Mouse (Mus musculus) lung, embryonic 15.5 days (tissue): ENCODE measurements at regions not wholly inside any gene's neighbourhood (a gene's known extent, or its start where the extent isn't known, plus 50 kb on each side); places are given as distances from the start of the nearest gene placed in this dataset.

Experiments
- ATAC-seq: fragments of 200-750 bp; cut with Nextera tagmentation; 2 replicates; pipeline ENCODE4 v1.8.0; 2017; ENCODE audit warnings: moderate number of reproducible peaks, borderline replicate concordance; ENCODE audit not compliant: low FRiP score, low TSS enrichment; ENCODE audit errors: extremely low read depth
- H3K27ac ChIP-seq: fragments of 300-500 bp; sonication (generic); 2 replicates; pipeline ENCODE4 v1.5.1; 2015; ENCODE audit warnings: moderate library complexity, mild to moderate bottlenecking, inconsistent platforms
- H3K27me3 ChIP-seq: fragments of 300-500 bp; sonication (generic); 2 replicates; pipeline ENCODE4 v1.6.1; 2015; ENCODE audit warnings: inconsistent platforms
- H3K36me3 ChIP-seq: fragments of 300-500 bp; sonication (generic); 2 replicates; pipeline ENCODE4 v1.6.1; 2015; ENCODE audit warnings: inconsistent platforms
- H3K4me1 ChIP-seq: fragments of 300-500 bp; sonication (generic); 2 replicates; pipeline ENCODE4 v1.6.1; 2015; ENCODE audit warnings: inconsistent platforms
- H3K4me2 ChIP-seq: fragments of 300-500 bp; sonication (generic); 2 replicates; pipeline ENCODE4 v1.6.1; 2015; ENCODE audit warnings: inconsistent platforms, mild to moderate bottlenecking, moderate library complexity
- H3K4me3 ChIP-seq: fragments of 300-500 bp; sonication (generic); 2 replicates; pipeline ENCODE4 v1.5.1; 2015; ENCODE audit warnings: mild to moderate bottlenecking, inconsistent platforms
- H3K9ac ChIP-seq: fragments of 300-500 bp; sonication (generic); 2 replicates; pipeline ENCODE4 v1.6.1; 2015; ENCODE audit warnings: inconsistent platforms
- H3K9me3 ChIP-seq: fragments of 300-500 bp; sonication (generic); 2 replicates; pipeline ENCODE4 v1.6.1; 2016; ENCODE audit warnings: inconsistent platforms
- WGBS: fragments of 180-500 bp; shearing (Covaris S2); methylation state at CpG from one replicate; pipeline ENCODE4 v1.1.7; 2015; 5-methylcytosine and 5-hydroxymethylcytosine counted together

DNA sequence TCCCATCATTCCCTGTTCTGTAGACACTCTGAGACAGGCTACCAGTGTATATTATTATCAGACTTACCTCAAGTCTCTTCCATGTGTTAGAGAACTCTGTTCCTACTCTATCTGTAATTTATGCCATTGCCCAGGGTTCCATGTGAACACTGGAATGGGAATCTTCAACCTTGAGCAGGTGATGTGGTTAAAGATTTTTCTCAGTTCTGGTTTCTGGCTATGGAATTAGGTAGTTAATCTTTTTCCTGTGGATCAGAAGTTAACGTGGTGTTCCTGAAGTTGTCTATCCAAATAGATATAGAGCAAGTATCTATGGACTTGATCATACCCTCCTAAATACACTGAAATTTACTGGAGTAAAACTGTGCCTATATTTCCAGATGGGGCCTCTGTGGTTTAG, 339.4 kb upstream of the Mpdz start:
- Histone ChIP-seq H3K9ac (no peak overlapping the region), H3K27ac (no peak overlapping the region), H3K4me2 (no peak overlapping the region), H3K4me1 (no peaks in the 10 kb centered on the region), H3K9me3 (no peaks in the 10 kb centered on the region), H3K36me3 (no peaks in the 10 kb centered on the region), H3K4me3 (no peak overlapping the region), H3K27me3 (no peaks in the 10 kb centered on the region)
- 81% methylated on average over 1 of the region's 1 CpGs for WGBS
- ATAC-seq: no peak

- Histone ChIP-seq H3K36me3 (no peaks in the 10 kb centered on the region), H3K27ac (no peak overlapping the region), H3K27me3 (no peaks in the 10 kb centered on the region), H3K9me3 (no peaks in the 10 kb centered on the region), H3K4me3 (no peak overlapping the region), H3K4me2 (no peak overlapping the region), H3K9ac (no peak overlapping the region), H3K4me1 (peaks cover 24% of the 10 kb centered on the region)
- ATAC-seq: no peak
- 56% methylated on average over 5 of the region's 5 CpGs for WGBS
These were observed 324.1 kb upstream of the Mpdz start for GRCm38 (mm10) chr4:81766705-81767104.

GRCm38 (mm10) chr4:81764026-81764867, 321.6 kb upstream of the Mpdz start:
- H3K9me3 ChIP-seq: no peaks in the 10 kb centered on the region
- peak; percentile 64; the same call in 1 of the 2 replicates for ATAC-seq
- peak overlapping the region; percentile 77 for H3K27ac ChIP-seq
- peaks cover 24% of the 10 kb centered on the region for H3K4me1 ChIP-seq
- no peak overlapping the region for H3K4me3 ChIP-seq
- H3K36me3 ChIP-seq: no peaks in the 10 kb centered on the region
- H3K9ac ChIP-seq: no peak overlapping the region
- H3K4me2 ChIP-seq: peak overlapping the region; percentile 27
- H3K27me3 ChIP-seq: no peaks in the 10 kb centered on the region
- 39% methylated on average over 11 of the region's 11 CpGs for WGBS

DNA sequence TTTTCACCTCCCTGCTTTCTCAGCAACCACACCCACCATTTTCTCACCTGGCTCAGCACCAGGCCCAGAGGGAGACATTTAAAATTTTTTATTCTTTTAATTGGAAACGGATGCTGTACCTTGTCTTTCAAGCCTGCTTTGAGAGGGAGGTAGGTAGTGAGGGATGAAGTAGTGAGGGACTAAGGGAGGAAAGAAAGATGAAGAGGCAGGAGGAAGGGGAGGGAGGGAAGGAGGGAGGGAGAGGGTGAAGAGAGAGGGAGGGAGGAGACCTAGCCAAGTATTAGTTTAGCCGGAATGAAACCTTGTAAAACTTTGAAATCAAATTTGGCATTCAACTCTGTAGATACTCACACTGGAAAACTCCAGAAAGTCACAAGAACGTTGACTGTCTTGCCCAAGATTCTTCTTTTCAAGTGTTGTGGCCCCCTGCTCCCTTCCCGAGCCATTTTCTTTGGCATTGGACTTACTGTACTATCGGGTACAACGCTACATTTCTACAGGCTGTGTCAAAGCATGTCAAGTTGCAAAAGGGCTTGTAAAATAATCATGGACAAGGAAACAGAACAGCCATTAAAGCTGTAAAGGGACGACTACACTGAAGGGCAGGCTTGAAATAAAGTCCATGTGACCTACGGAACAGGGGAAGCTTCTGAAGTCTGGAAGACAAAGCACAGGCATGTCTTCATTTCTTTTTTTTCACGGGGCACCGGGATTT, 320.9 kb upstream of the Mpdz start:
- ATAC-seq: no peak
- H3K36me3 ChIP-seq: no peaks in the 10 kb centered on the region
- peaks cover 24% of the 10 kb centered on the region for H3K4me1 ChIP-seq
- no peak overlapping the region for H3K4me3 ChIP-seq
- H3K27me3 ChIP-seq: no peaks in the 10 kb centered on the region
- H3K9ac ChIP-seq: no peak overlapping the region
- H3K4me2 ChIP-seq: peak overlapping the region; percentile 27
- H3K9me3 ChIP-seq: no peaks in the 10 kb centered on the region
- 43% methylated on average over 10 of the region's 10 CpGs for WGBS
- H3K27ac ChIP-seq: peak overlapping the region; percentile 77

DNA sequence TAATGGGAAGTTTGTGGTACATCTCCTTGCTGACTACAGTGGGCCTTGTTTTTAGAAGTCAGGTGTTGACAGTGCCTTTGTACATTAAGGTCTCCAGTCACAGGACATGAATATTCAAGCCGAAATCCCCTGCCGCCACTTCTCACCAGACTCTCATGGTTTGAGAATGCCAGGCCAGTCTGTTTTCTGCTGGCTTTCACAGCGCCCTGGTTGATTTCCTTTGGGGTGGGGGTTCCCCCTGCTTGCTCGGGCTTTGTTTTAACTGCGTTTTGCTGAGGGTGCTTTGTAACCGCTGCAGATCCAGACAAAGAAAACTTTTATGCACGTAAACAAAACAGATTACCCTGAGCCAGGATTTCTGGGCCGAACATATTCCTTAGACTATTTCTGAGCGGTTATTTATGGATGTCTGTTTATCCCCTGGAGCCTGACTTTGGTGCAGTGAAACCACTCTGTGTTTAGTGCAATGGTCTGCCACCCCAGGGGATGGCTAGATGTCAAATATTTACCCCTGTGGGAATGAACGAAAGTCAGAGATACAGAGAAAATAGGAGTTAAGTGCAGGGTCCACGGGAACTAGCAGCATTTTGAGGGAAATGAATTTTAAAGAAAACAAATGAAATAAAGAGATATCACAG, 320.1 kb upstream of the Mpdz start:
- Histone ChIP-seq H3K4me2 (no peak overlapping the region), H3K4me3 (no peak overlapping the region), H3K36me3 (no peaks in the 10 kb centered on the region), H3K9ac (no peak overlapping the region), H3K9me3 (no peaks in the 10 kb centered on the region), H3K27ac (0 out of 2 replicates have a peak overlapping the region, but pooled peaks have one; percentile 19), H3K4me1 (peaks cover 24% of the 10 kb centered on the region), H3K27me3 (no peaks in the 10 kb centered on the region)
- no peak for ATAC-seq
- WGBS: 37% methylated on average over 11 of the region's 11 CpGs

DNA sequence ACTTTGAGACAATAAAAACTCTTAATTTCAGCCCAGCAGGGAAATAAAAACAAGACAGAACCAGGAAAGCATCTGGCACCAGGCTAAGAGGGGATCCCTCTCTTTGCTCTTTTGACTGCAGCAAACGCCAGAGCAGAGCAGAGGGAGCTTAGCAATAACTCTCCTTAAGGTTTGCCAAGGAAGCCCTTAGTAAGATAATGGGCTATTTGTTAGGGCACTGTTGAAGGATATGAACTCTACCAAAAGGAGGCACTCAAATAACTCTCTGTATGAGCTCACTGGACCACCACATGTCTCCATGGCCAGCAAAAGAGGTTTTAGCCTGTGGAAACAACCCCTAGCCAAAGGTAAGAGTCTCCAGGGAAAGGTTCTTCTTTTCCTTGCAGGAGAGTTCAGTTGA, 315.3 kb upstream of the Mpdz start:
- no peaks in the 10 kb centered on the region for H3K9me3 ChIP-seq
- no peak for ATAC-seq
- H3K36me3 ChIP-seq: no peaks in the 10 kb centered on the region
- H3K4me2 ChIP-seq: no peak overlapping the region
- no peaks in the 10 kb centered on the region for H3K27me3 ChIP-seq
- no peak overlapping the region for H3K9ac ChIP-seq
- no peak overlapping the region for H3K27ac ChIP-seq
- peaks cover 5% of the 10 kb centered on the region for H3K4me1 ChIP-seq
- no peak overlapping the region for H3K4me3 ChIP-seq
- 33% methylated on average over 1 of the region's 1 CpGs for WGBS

DNA sequence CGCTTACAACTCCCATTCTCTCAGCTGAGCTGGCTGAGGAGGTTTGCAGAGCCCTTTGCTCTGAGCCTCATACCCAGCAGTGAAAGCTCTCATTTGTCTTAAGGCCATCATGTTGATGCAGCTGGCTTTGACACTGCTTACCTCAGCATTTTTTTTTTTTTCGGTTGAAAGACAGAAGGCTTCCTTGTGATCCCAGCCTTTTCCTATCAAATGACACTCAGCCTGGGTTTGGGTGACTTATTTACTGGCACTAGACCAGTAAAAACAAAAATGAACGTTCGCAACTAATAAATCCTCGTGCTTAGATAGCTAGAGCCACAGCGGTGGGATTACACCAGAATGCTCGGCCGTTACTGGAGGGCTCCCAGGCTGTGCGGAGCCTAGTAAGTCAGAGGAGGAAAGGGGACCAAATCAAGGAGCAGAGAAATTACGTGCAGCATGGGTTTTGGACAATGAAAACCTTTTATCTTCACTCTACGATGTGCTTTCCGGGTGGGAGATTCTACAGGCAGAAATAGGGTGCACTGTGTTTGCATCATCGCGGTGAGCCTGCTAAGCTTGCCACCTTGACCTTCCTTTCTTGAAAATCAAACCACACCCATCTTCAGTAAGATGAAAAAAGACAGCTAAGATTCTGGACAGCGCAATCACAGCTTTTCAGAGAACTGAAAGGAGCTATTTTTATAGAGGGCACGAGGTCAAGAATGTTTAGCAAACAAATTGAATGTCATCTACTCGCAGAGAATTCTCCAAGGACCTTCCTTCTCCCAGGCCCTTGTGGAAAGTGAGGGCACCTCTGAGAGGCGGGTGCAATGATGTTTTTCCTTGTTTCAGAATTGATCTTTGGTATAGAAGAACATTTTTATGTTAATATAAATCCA, 302.3 kb upstream of the Mpdz start:
- H3K9me3 ChIP-seq: no peaks in the 10 kb centered on the region
- no peak overlapping the region for H3K9ac ChIP-seq
- H3K4me3 ChIP-seq: no peak overlapping the region

DNA sequence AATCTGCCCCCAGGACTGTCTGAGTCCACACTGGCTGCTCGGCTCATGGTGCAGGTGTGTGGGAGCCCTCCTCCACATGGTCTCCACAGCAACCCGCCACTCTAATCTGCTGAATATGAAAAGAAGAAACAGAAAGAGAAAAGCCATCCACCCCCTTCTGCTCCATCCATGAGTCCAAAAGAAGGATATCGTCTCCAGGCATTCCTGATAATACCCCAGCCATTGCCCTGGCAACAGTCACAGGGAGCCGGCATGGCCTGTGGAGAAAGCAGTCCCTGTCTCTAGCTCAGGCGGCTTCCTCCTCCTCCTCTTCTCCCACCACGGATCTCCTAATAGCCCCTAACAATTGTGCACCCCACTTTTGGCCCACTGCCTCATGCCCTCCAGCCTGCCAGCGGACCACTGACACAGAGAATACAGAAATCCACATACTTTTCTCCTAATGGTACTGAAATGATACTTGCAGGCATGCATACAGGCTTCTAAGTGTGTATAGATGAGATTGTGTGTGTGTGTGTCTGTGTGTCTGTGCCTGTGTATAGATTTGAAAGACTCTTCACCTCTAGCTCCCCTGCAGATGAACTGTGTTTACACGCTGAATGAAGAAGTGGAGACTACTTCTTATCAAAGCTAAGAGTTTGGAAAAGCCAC, 301.5 kb upstream of the Mpdz start:
- Histone ChIP-seq H3K4me3 (no peak overlapping the region), H3K9me3 (no peaks in the 10 kb centered on the region), H3K4me1 (peaks cover 21% of the 10 kb centered on the region), H3K36me3 (no peaks in the 10 kb centered on the region), H3K27ac (peak overlapping the region; percentile 90), H3K27me3 (no peaks in the 10 kb centered on the region), H3K4me2 (peak overlapping the region; percentile 7; the same call in 1 of the 2 replicates), H3K9ac (no peak overlapping the region)
- WGBS: 27% methylated on average over 8 of the region's 8 CpGs
- peak; percentile 28; the same call in 1 of the 2 replicates for ATAC-seq

More for the DNA sequence above, 302.3 kb upstream of the Mpdz start:
- Histone ChIP-seq H3K27ac (peak overlapping the region; percentile 90), H3K4me1 (peaks cover 24% of the 10 kb centered on the region), H3K27me3 (no peaks in the 10 kb centered on the region), H3K4me2 (peak overlapping the region; percentile 24), H3K36me3 (no peaks in the 10 kb centered on the region)
- ATAC-seq: peak; percentile 96
- 13% methylated on average over 18 of the region's 18 CpGs for WGBS

DNA sequence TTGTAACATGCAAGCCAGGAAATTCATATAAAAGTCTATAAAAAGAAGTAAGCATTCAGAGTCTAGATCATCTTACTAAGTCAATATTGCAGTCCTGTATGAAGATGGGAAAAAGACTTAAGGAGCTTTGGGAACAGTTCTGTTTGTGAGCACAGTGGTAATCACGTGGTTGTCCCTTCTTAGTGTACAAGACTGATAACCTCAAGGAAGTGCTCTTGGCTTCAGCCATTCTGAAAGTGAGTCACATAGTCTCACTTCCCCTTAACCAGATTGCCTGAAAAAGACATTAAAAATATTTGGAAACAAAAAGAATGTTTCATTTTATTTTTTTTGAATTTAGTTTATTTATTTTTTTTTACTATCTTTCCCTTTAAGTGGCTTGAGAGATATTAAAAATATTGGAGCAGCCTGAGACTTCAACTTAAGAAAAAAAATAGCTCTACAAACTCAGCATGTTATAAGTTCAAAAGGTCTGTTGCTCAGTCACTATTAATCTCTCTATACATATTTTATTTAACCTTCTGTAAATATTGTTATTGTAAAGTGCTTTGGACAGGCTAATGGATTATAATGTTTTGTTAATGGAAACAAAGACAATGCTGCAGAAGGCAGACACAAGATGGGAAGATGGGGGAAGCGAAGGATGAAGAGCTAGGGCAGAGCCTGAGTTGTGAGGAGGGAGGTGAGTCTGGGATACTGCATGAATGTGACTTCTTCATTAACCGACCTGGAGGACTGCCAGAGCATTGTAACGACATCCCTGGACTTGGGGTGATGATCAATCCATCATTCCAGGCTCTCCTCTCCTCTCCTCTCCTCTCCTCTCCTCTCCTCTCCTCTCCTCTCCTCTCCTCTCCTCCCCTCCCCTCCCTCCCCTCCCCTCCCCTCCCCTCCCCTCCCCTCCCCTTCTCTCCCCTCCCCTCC, 300.2 kb upstream of the Mpdz start:
- Histone ChIP-seq H3K9ac (no peak overlapping the region), H3K4me3 (no peak overlapping the region), H3K27me3 (no peaks in the 10 kb centered on the region), H3K4me2 (no peak overlapping the region), H3K36me3 (no peaks in the 10 kb centered on the region), H3K9me3 (no peaks in the 10 kb centered on the region), H3K27ac (0 out of 2 replicates have a peak overlapping the region, but pooled peaks have one; percentile 24), H3K4me1 (peaks cover 21% of the 10 kb centered on the region)
- no peak for ATAC-seq
- 30% methylated on average over 4 of the region's 4 CpGs for WGBS

DNA sequence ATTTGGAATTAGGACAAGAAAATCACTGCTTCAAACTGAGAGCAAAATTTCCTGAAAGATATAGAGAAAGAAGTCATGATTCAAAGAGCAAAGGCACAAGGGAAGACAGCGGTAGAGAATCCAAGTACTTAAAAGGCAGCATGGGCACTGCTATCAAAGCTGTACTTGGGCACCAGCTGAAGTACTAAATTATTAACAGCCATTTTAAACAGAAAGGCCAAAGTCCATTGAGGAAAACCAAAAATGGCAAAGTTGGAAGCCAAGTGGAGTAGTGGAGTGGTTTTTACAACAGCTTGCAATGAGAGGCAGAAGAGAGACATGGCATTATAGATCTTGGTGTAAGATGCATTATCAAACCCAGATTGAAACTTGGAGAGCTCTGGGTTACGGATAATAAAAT, 291.8 kb upstream of the Mpdz start:
- WGBS: 92% methylated on average over 2 of the region's 2 CpGs
- no peak for ATAC-seq
- no peaks in the 10 kb centered on the region for H3K27me3 ChIP-seq
- H3K9me3 ChIP-seq: no peaks in the 10 kb centered on the region
- H3K4me2 ChIP-seq: no peak overlapping the region
- H3K27ac ChIP-seq: no peak overlapping the region
- no peak overlapping the region for H3K4me3 ChIP-seq
- no peaks in the 10 kb centered on the region for H3K4me1 ChIP-seq
- no peak overlapping the region for H3K9ac ChIP-seq
- H3K36me3 ChIP-seq: no peaks in the 10 kb centered on the region
